Comparison of ENCODE assay signal across 12 mouse cellular contexts in genomic region chr4:133261641-133262374, GRCm38 (mm10). TPM values are rescaled to one million over a fixed set of nuclear protein-coding genes. Genes with fewer than 3 reads are reported as not detected.
A peak's percentile ranks its signal among the peaks of the same experiment; 100 is the strongest.
DNase-seq lines count a peak whose midpoint lies in the region; ATAC-seq and TF ChIP-seq lines count a peak whose summit lies in the region.
"Had no signal": no experiment of that assay in that cellular context is flagged by ENCODE, and none has a peak within 500 bp of the region (broad histone marks: within the 10 kb centered on the region; RNA-seq: fewer than 3 reads in every experiment).

No protein-coding gene starts in this region.

- 46% methylated on average over 10 of the region's 10 CpGs for WGBS in heart, embryonic 10.5 days
- WGBS in stomach, embryonic 14.5 days: 49% methylated on average over 10 of the region's 10 CpGs
- WGBS in hindbrain, embryonic 12.5 days: 46% methylated on average over 10 of the region's 10 CpGs

- 0 out of 2 replicates have a peak overlapping the region, but pooled peaks have one; percentile 25 for H3K27ac ChIP-seq in heart, embryonic 10.5 days
- H3K27ac ChIP-seq in CH12.LX (ENCODE audit: insufficient read depth, low read depth): peak overlapping the region; percentile 14; the same call in 1 of the 2 replicates
- peak overlapping the region; percentile 21; the same call in 1 of the 2 replicates for H3K27ac ChIP-seq in stomach, embryonic 14.5 days (ENCODE audit: low read length)
- H3K27ac ChIP-seq in hindbrain, embryonic 12.5 days: no peak overlapping the region
- H3K27ac ChIP-seq: forebrain, embryonic 15.5 days; liver, embryonic 14.5 days had no signal

- DNase-seq in heart, embryonic 10.5 days (ENCODE audit: low spot score): no peak
- no peak for DNase-seq in heart, adult 11 months
- no peak for DNase-seq in CH12.LX (ENCODE audit: extremely low read depth)
- DNase-seq in kidney, adult 18-20 months: no peak
- DNase-seq in lung, postnatal 14 days: no peak
- DNase-seq: kidney, postnatal 10 days had no signal

- H3K4me2 ChIP-seq in CH12.LX (ENCODE audit: insufficient read depth, low read depth, poor library complexity, severe bottlenecking): peak overlapping the region; percentile 26
- peak overlapping the region; percentile 12 for H3K4me2 ChIP-seq in stomach, embryonic 14.5 days (replicated peaks; ENCODE audit: low read depth, low read length)
- H3K4me2 ChIP-seq in hindbrain, embryonic 12.5 days (replicated peaks): no peak overlapping the region
- H3K4me2 ChIP-seq: forebrain, embryonic 15.5 days had no signal

- TF ChIP-seq EP300 in CH12.LX (IDR thresholded peaks at IDR 0.05; ENCODE audit: low read length): no peak

- H3K36me3 ChIP-seq in heart, embryonic 10.5 days: peaks cover 39% of the 10 kb centered on the region
- H3K36me3 ChIP-seq in CH12.LX (replicated peaks in 1 of 2; ENCODE audit: control insufficient read depth in 1 of 2, insufficient read depth in 1 of 2, low read length in 1 of 2): peaks cover 21 to 66% of the 10 kb centered on the region in 2 experiments
- peaks cover 15% of the 10 kb centered on the region; the same call in 1 of the 2 replicates for H3K36me3 ChIP-seq in stomach, embryonic 14.5 days (ENCODE audit: control insufficient read depth, insufficient read depth, low read length)
- peaks cover 35% of the 10 kb centered on the region for H3K36me3 ChIP-seq in hindbrain, embryonic 12.5 days

- no peak for TF ChIP-seq CTCF in CH12.LX (conservative IDR thresholded peaks at IDR 0.05 in 1 of 2, IDR thresholded peaks at IDR 0.05 in 1 of 2; ENCODE audit: low read depth in 2 of 2, low read length in 2 of 2)

- H3K27me3 ChIP-seq in heart, embryonic 10.5 days (ENCODE audit: insufficient read depth, poor library complexity, severe bottlenecking): peaks cover 42% of the 10 kb centered on the region
- H3K27me3 ChIP-seq in CH12.LX (replicated peaks): no peaks in the 10 kb centered on the region
- H3K27me3 ChIP-seq in stomach, embryonic 14.5 days (ENCODE audit: control insufficient read depth, insufficient read depth, low read length): no peaks in the 10 kb centered on the region
- peaks cover 17% of the 10 kb centered on the region for H3K27me3 ChIP-seq in hindbrain, embryonic 12.5 days
- H3K27me3 ChIP-seq: forebrain, embryonic 15.5 days had no signal

- no peaks in the 10 kb centered on the region for H3K9me3 ChIP-seq in heart, embryonic 10.5 days
- H3K9me3 ChIP-seq in CH12.LX (replicated peaks; ENCODE audit: low read length): no peaks in the 10 kb centered on the region
- no peaks in the 10 kb centered on the region for H3K9me3 ChIP-seq in stomach, embryonic 14.5 days (ENCODE audit: control insufficient read depth, low read depth, low read length)
- 0 out of 2 replicates have a peak, but pooled peaks cover 7% of the 10 kb centered on the region for H3K9me3 ChIP-seq in hindbrain, embryonic 12.5 days (replicated peaks)
- H3K9me3 ChIP-seq: forebrain, embryonic 15.5 days had no signal

- ATAC-seq in hematopoietic stem cell, adult 5-6 weeks (replicated peaks in 1 of 2; ENCODE audit: insufficient read depth in 1 of 2, low FRiP score in 2 of 2, low TSS enrichment in 1 of 2, low read depth in 1 of 2, poor library complexity in 2 of 2, severe bottlenecking in 2 of 2): peak; percentile 15 to 41; a peak in 2 of 4 replicates
- ATAC-seq in stomach, embryonic 14.5 days (ENCODE audit: insufficient number of reproducible peaks, insufficient read depth, low FRiP score, low read depth): no peak
- ATAC-seq in hindbrain, embryonic 12.5 days (ENCODE audit: low FRiP score): no peak
- ATAC-seq: forebrain, embryonic 15.5 days had no signal

- H3K79me2 ChIP-seq in CH12.LX (replicated peaks; ENCODE audit: control insufficient read depth, extremely low read depth, insufficient read depth, poor library complexity, severe bottlenecking): no peaks in the 10 kb centered on the region

- in situ Hi-C loops in CH12.LX (cut with MboI; ENCODE audit: low pct_ligation_motif_present, low pct_unique_long_range_greater_than_20kb, low sequenced_read_pairs): loop anchor here (5.0 kb wide), 1 partner anchor 40 kb away; no protein-coding TSS in a partner anchor

- no peak for TF ChIP-seq RAD21 in CH12.LX (IDR thresholded peaks at IDR 0.05; ENCODE audit: low read depth, low read length)

- H3K4me1 ChIP-seq in heart, embryonic 10.5 days: peaks cover 6% of the 10 kb centered on the region
- peaks cover 15 to 56% of the 10 kb centered on the region in 2 experiments for H3K4me1 ChIP-seq in CH12.LX (ENCODE audit: control insufficient read depth in 1 of 2, insufficient read depth in 2 of 2)
- H3K4me1 ChIP-seq in stomach, embryonic 14.5 days (ENCODE audit: control insufficient read depth, insufficient read depth, low read length): 0 out of 2 replicates have a peak, but pooled peaks cover 3% of the 10 kb centered on the region
- no peaks in the 10 kb centered on the region for H3K4me1 ChIP-seq in hindbrain, embryonic 12.5 days
- H3K4me1 ChIP-seq: forebrain, embryonic 15.5 days had no signal

- 0 out of 2 replicates have a peak, but pooled peaks have one; percentile 20 for TF ChIP-seq POLR2A in CH12.LX (IDR thresholded peaks at IDR 0.05; ENCODE audit: low read depth, low read length)

- dilution Hi-C loops in CH12.LX (cut with MboI; ENCODE audit: extremely low pct_ligation_motif_present, extremely low pct_unique_long_range_greater_than_20kb, low sequenced_read_pairs): no loop called here

- peak overlapping the region; percentile 46; the same call in 1 of the 2 replicates for H3K9ac ChIP-seq in CH12.LX (ENCODE audit: insufficient read depth, low read depth)
- no peak overlapping the region for H3K9ac ChIP-seq in stomach, embryonic 14.5 days (replicated peaks; ENCODE audit: low read depth, low read length)
- H3K9ac ChIP-seq in hindbrain, embryonic 12.5 days: no peak overlapping the region
- H3K9ac ChIP-seq: forebrain, embryonic 15.5 days; liver, embryonic 14.5 days had no signal

- H3K4me3 ChIP-seq in heart, embryonic 10.5 days: no peak overlapping the region
- peak overlapping the region; percentile 36 to 47 (median 45) for H3K4me3 ChIP-seq in CH12.LX (replicated peaks in 1 of 3; ENCODE audit: low read depth in 2 of 3, low read length in 2 of 3, poor library complexity in 1 of 3)
- H3K4me3 ChIP-seq in stomach, embryonic 14.5 days (ENCODE audit: low read depth, low read length): no peak overlapping the region; the same call in 1 of the 2 replicates
- no peak overlapping the region for H3K4me3 ChIP-seq in hindbrain, embryonic 12.5 days
- H3K4me3 ChIP-seq: forebrain, embryonic 15.5 days had no signal

TF ChIP-seq in CH12.LX, 34 proteins besides CTCF, POLR2A, EP300 and RAD21:
- TF ChIP-seq PAX5 (IDR thresholded peaks at IDR 0.05; ENCODE audit: low read length) (no peak), CHD1 (IDR thresholded peaks at IDR 0.05; ENCODE audit: low read depth, low read length) (peak; percentile 87)

RNA-seq across cellular contexts. Expression of gene Sytl1, which starts 1.1 kb away (rescaled TPM):
- polyA plus RNA-seq in heart, embryonic 10.5 days (2016; fragmentation: Nextera tagmentation; extraction: Ambion mirVana): 0.28 and 0.60 TPM in 2 replicates
- total RNA-seq in CH12.LX (2012; rRNA removed) (11.9 and 20.0 TPM in 2 replicates), CH12.LX (2014; rRNA removed) (8.2 and 8.3 TPM in 2 replicates)
- polyA plus RNA-seq in CH12.LX (2012; ENCODE audit: insufficient read length, low read depth): 12.1 and 12.5 TPM in 2 replicates
- total RNA-seq in hematopoietic stem cell, adult 5-6 weeks (2017): 7.2 and 20.1 TPM in 2 replicates
- 9.3 and 10.3 TPM in 2 replicates for polyA plus RNA-seq in stomach, embryonic 14.5 days (2014; fragmentation: Nextera tagmentation; extraction: Ambion mirVana)
- polyA plus RNA-seq in hindbrain, embryonic 12.5 days (2016; fragmentation: Nextera tagmentation; extraction: Ambion mirVana): 0.67 and 1.2 TPM in 2 replicates

RNA-seq across cellular contexts. Expression of gene Tmem222, which starts 15.8 kb away (rescaled TPM):
- polyA plus RNA-seq in heart, embryonic 10.5 days (2016; fragmentation: Nextera tagmentation; extraction: Ambion mirVana): 66.8 and 75.2 TPM in 2 replicates
- total RNA-seq in CH12.LX (2012; rRNA removed): 64.0 and 64.8 TPM in 2 replicates
- total RNA-seq in CH12.LX (2014; rRNA removed): 85.0 and 95.7 TPM in 2 replicates
- 73.2 and 79.5 TPM in 2 replicates for polyA plus RNA-seq in CH12.LX (2012; ENCODE audit: insufficient read length, low read depth)
- total RNA-seq in hematopoietic stem cell, adult 5-6 weeks (2017): 11.6 and 21.5 TPM in 2 replicates
- 88.1 and 88.6 TPM in 2 replicates for polyA plus RNA-seq in stomach, embryonic 14.5 days (2014; fragmentation: Nextera tagmentation; extraction: Ambion mirVana)
- 75.7 and 77.7 TPM in 2 replicates for polyA plus RNA-seq in hindbrain, embryonic 12.5 days (2016; fragmentation: Nextera tagmentation; extraction: Ambion mirVana)

RNA-seq across cellular contexts. Expression of gene Map3k6, which starts 21.2 kb away (rescaled TPM):
- polyA plus RNA-seq in heart, embryonic 10.5 days (2016; fragmentation: Nextera tagmentation; extraction: Ambion mirVana): 2.5 and 3.4 TPM in 2 replicates
- total RNA-seq in CH12.LX (2012; rRNA removed) (0.21 TPM in 1 of 2 replicates, not detected in the other), CH12.LX (2014; rRNA removed) (not detected in 2 replicates)
- not detected in 2 replicates for polyA plus RNA-seq in CH12.LX (2012; ENCODE audit: insufficient read length, low read depth)
- total RNA-seq in hematopoietic stem cell, adult 5-6 weeks (2017): 1.8 and 3.5 TPM in 2 replicates
- 3.1 and 3.4 TPM in 2 replicates for polyA plus RNA-seq in stomach, embryonic 14.5 days (2014; fragmentation: Nextera tagmentation; extraction: Ambion mirVana)
- polyA plus RNA-seq in hindbrain, embryonic 12.5 days (2016; fragmentation: Nextera tagmentation; extraction: Ambion mirVana): 1.9 and 2.3 TPM in 2 replicates

RNA-seq across cellular contexts. Expression of gene Gpr3, which starts 49.5 kb away (rescaled TPM):
- 0.09 and 0.18 TPM in 2 replicates for polyA plus RNA-seq in heart, embryonic 10.5 days (2016; fragmentation: Nextera tagmentation; extraction: Ambion mirVana)
- 0.13 and 0.17 TPM in 2 replicates for total RNA-seq in CH12.LX (2012; rRNA removed)
- total RNA-seq in CH12.LX (2014; rRNA removed): not detected in 2 replicates
- 0.11 TPM in 1 of 2 replicates, not detected in the other for polyA plus RNA-seq in CH12.LX (2012; ENCODE audit: insufficient read length, low read depth)
- 0.25 and 0.50 TPM in 2 replicates for total RNA-seq in hematopoietic stem cell, adult 5-6 weeks (2017)
- polyA plus RNA-seq in stomach, embryonic 14.5 days (2014; fragmentation: Nextera tagmentation; extraction: Ambion mirVana): not detected in 2 replicates
- polyA plus RNA-seq in hindbrain, embryonic 12.5 days (2016; fragmentation: Nextera tagmentation; extraction: Ambion mirVana): 0.08 and 0.35 TPM in 2 replicates
- total RNA-seq: heart, adult 8-10 months had no signal
- polyA plus RNA-seq: liver, embryonic 14.5 days had no signal

RNA-seq across cellular contexts. Expression of gene Cd164l2, which starts 49.9 kb away (rescaled TPM):
- 0.39 and 1.3 TPM in 2 replicates for polyA plus RNA-seq in heart, embryonic 10.5 days (2016; fragmentation: Nextera tagmentation; extraction: Ambion mirVana)
- not detected in 2 replicates for total RNA-seq in CH12.LX (2012; rRNA removed)
- not detected in 2 replicates for total RNA-seq in CH12.LX (2014; rRNA removed)
- not detected in 2 replicates for polyA plus RNA-seq in CH12.LX (2012; ENCODE audit: insufficient read length, low read depth)
- not detected in 2 replicates for total RNA-seq in hematopoietic stem cell, adult 5-6 weeks (2017)
- polyA plus RNA-seq in stomach, embryonic 14.5 days (2014; fragmentation: Nextera tagmentation; extraction: Ambion mirVana): 8.7 and 11.6 TPM in 2 replicates
- 2.0 and 2.3 TPM in 2 replicates for polyA plus RNA-seq in hindbrain, embryonic 12.5 days (2016; fragmentation: Nextera tagmentation; extraction: Ambion mirVana)
- total RNA-seq: heart, adult 8-10 months had no signal

Comparison
In these comparisons a context has a peak if more than half of its experiments do, and no peak if none do; other contexts are left out.
1. H3K4me3 ChIP-seq: peak in CH12.LX (3 of 3); none in heart, embryonic 10.5 days (single experiment), stomach, embryonic 14.5 days (single experiment) and hindbrain, embryonic 12.5 days (single experiment).
2. ATAC-seq: peak in hematopoietic stem cell, adult 5-6 weeks (2 of 2); none in stomach, embryonic 14.5 days (single experiment) and hindbrain, embryonic 12.5 days (single experiment).